Mouse (Mus musculus) embryonic facial prominence, embryonic 11.5 days (tissue): ENCODE measurements around the gene Olig3. TPM values are rescaled to one million over a fixed set of nuclear protein-coding genes. Genes with fewer than 3 reads are reported as not detected.

Experiments used
- ATAC-seq: fragments of 200-750 bp; cut with Nextera tagmentation; replicated peaks from 2 replicates; pipeline ENCODE4 v1.8.0; 2017; ENCODE audit warnings: low read depth; ENCODE audit not compliant: insufficient number of reproducible peaks, low FRiP score, low TSS enrichment
- DNase-seq: peaks from one replicate; pipeline ENCODE4 v3.0.0-alpha.2; 2015; ENCODE audit warnings: low spot score
- H3K27ac ChIP-seq: fragments of 300-500 bp; sonication (generic); replicated peaks from 2 replicates; pipeline ENCODE4 v1.5.1; 2014; ENCODE audit warnings: mild to moderate bottlenecking, low read depth, low read length, control low read depth
- H3K27me3 ChIP-seq: fragments of 300-500 bp; sonication (generic); 2 replicates; pipeline ENCODE4 v1.6.1; 2014; ENCODE audit warnings: mild to moderate bottlenecking, low read length, moderate library complexity, mixed read lengths; ENCODE audit not compliant: control insufficient read depth, insufficient read depth
- H3K36me3 ChIP-seq: fragments of 300-500 bp; sonication (generic); replicated peaks from 2 replicates; pipeline ENCODE4 v1.6.1; 2014; ENCODE audit warnings: low read depth, mild to moderate bottlenecking, low read length, moderate library complexity, mixed read lengths; ENCODE audit not compliant: control insufficient read depth, insufficient read depth
- H3K4me1 ChIP-seq: fragments of 300-500 bp; sonication (generic); 2 replicates; pipeline ENCODE4 v1.6.1; 2014; ENCODE audit warnings: low read length, mixed read lengths; ENCODE audit not compliant: control insufficient read depth, insufficient read depth
- H3K4me2 ChIP-seq: fragments of 300-500 bp; sonication (generic); 2 replicates; pipeline ENCODE4 v1.6.1; 2014; ENCODE audit warnings: low read depth, mild to moderate bottlenecking, control low read depth, low read length, moderate library complexity
- H3K4me3 ChIP-seq: fragments of 300-500 bp; sonication (generic); 2 replicates; pipeline ENCODE4 v1.5.1; 2014; ENCODE audit warnings: low read depth, low read length, control low read depth
- H3K9ac ChIP-seq: fragments of 300-500 bp; sonication (generic); replicated peaks from 2 replicates; pipeline ENCODE4 v1.6.1; 2014; ENCODE audit warnings: mild to moderate bottlenecking, control low read depth, low read length
- H3K9me3 ChIP-seq: fragments of 300-500 bp; sonication (generic); replicated peaks from 2 replicates; pipeline ENCODE4 v1.6.1; 2016; ENCODE audit warnings: mild to moderate bottlenecking, low read length, inconsistent platforms, mixed read lengths; ENCODE audit not compliant: control insufficient read depth
- WGBS: fragments of 180-500 bp; shearing (Covaris S2); extraction: QIAGEN DNeasy Blood & Tissue Kit; methylation state at CpG from one replicate; pipeline ENCODE4 v1.1.7; 2014; 5-methylcytosine and 5-hydroxymethylcytosine counted together
- polyA plus RNA-seq: library from polyadenylated mRNA; unstranded; fragments of >200 nt; fragmentation: Nextera tagmentation; extraction: Ambion mirVana; gene quantifications from 2 replicates; pipeline ENCODE4 v1.2.1, GENCODE M21; 2014

The Olig3 gene
- polyA plus RNA-seq, 1 experiment from 2014 or later, result 1.4 TPM

- Histone ChIP-seq H3K27ac (no peak overlapping the region), H3K4me1 (peaks cover 4% of the 10 kb centered on the region; the same call in 1 of the 2 replicates), H3K36me3 (no peaks in the 10 kb centered on the region), H3K27me3 (peaks cover 62% of the 10 kb centered on the region), H3K4me2 (no peak overlapping the region), H3K4me3 (no peak overlapping the region), H3K9me3 (no peaks in the 10 kb centered on the region), H3K9ac (no peak overlapping the region)
- no peak for ATAC-seq
- peak; percentile 24 for DNase-seq
- 1% methylated on average over 8 of the region's 8 CpGs for WGBS
Measured at GRCm38 (mm10) chr10:19355076-19355475, 1.3 kb upstream of the Olig3 start.

GRCm38 (mm10) chr10:19356720-19357641, 648 bp downstream of the Olig3 start:
- H3K9ac ChIP-seq, result no peak overlapping the region
- under 1% methylated on average over 63 of the region's 63 CpGs for WGBS
- DNase-seq (peak; percentile 13), ATAC-seq (peak; percentile 30; the same call in 1 of the 2 replicates)
- H3K27ac ChIP-seq, result no peak overlapping the region
- H3K4me1 ChIP-seq, result peaks cover 4% of the 10 kb centered on the region; the same call in 1 of the 2 replicates
- H3K9me3 ChIP-seq, result no peaks in the 10 kb centered on the region
- H3K36me3 ChIP-seq, result no peaks in the 10 kb centered on the region
- H3K27me3 ChIP-seq, result peaks cover 77% of the 10 kb centered on the region
- no peak overlapping the region for H3K4me3 ChIP-seq
- no peak overlapping the region for H3K4me2 ChIP-seq

- no peak overlapping the region for H3K9ac ChIP-seq
- H3K9me3 ChIP-seq, result no peaks in the 10 kb centered on the region
- DNase-seq, result peak; percentile 9
- H3K36me3 ChIP-seq, result no peaks in the 10 kb centered on the region
- H3K4me1 ChIP-seq, result peaks cover 4% of the 10 kb centered on the region; the same call in 1 of the 2 replicates
- 14% methylated on average over 5 of the region's 5 CpGs for WGBS
- peaks cover 75% of the 10 kb centered on the region for H3K27me3 ChIP-seq
- ATAC-seq, result no peak
- no peak overlapping the region for H3K27ac ChIP-seq
- no peak overlapping the region for H3K4me2 ChIP-seq
- H3K4me3 ChIP-seq, result no peak overlapping the region
Measured at GRCm38 (mm10) chr10:19357848-19358247, 1.5 kb downstream of the Olig3 start.

- no peak for ATAC-seq
- Histone ChIP-seq H3K27ac (no peak overlapping the region), H3K9me3 (no peaks in the 10 kb centered on the region), H3K36me3 (no peaks in the 10 kb centered on the region), H3K4me1 (peaks cover 4% of the 10 kb centered on the region; the same call in 1 of the 2 replicates), H3K9ac (no peak overlapping the region), H3K4me3 (no peak overlapping the region), H3K4me2 (no peak overlapping the region), H3K27me3 (peaks cover 60% of the 10 kb centered on the region)
- no peak for DNase-seq
- 7% methylated on average over 3 of the region's 3 CpGs for WGBS
Measured at GRCm38 (mm10) chr10:19360446-19361300, 4.3 kb downstream of the Olig3 start.

- Histone ChIP-seq H3K9ac (no peak overlapping the region), H3K4me2 (no peak overlapping the region), H3K36me3 (no peaks in the 10 kb centered on the region), H3K4me1 (peaks cover 4% of the 10 kb centered on the region; the same call in 1 of the 2 replicates), H3K27ac (no peak overlapping the region), H3K4me3 (no peak overlapping the region), H3K27me3 (peaks cover 53% of the 10 kb centered on the region), H3K9me3 (no peaks in the 10 kb centered on the region)
- ATAC-seq, result 0 out of 2 replicates have a peak, but pooled peaks have one; percentile 44
- 2% methylated on average over 23 of the region's 23 CpGs for WGBS
- peak; percentile 26 for DNase-seq
Measured at GRCm38 (mm10) chr10:19361539-19362293, 5.4 kb downstream of the Olig3 start.

GRCm38 (mm10) chr10:19362294-19362590, 5.9 kb downstream of the Olig3 start:
- Histone ChIP-seq H3K4me3 (no peak overlapping the region), H3K36me3 (no peaks in the 10 kb centered on the region), H3K27ac (no peak overlapping the region), H3K27me3 (peaks cover 48% of the 10 kb centered on the region), H3K4me2 (no peak overlapping the region), H3K9me3 (no peaks in the 10 kb centered on the region), H3K4me1 (no peaks in the 10 kb centered on the region; the same call in 1 of the 2 replicates), H3K9ac (no peak overlapping the region)
- 2% methylated on average over 8 of the region's 8 CpGs for WGBS
- ATAC-seq (no peak), DNase-seq (no peak)

- Histone ChIP-seq H3K4me2 (no peak overlapping the region), H3K36me3 (no peaks in the 10 kb centered on the region), H3K27me3 (peaks cover 42% of the 10 kb centered on the region), H3K27ac (no peak overlapping the region), H3K9ac (no peak overlapping the region), H3K4me3 (no peak overlapping the region), H3K9me3 (no peaks in the 10 kb centered on the region), H3K4me1 (no peaks in the 10 kb centered on the region; the same call in 1 of the 2 replicates)
- DNase-seq, result peak; percentile 17
- ATAC-seq, result no peak
- WGBS, result under 1% methylated on average over 17 of the region's 17 CpGs
Measured at GRCm38 (mm10) chr10:19362861-19363260, 6.5 kb downstream of the Olig3 start.
